Mouse (Mus musculus) hindbrain, embryonic 10.5 days (tissue): Measurements from ENCODE around the gene Eif2b1. TPM values are rescaled to one million over a fixed set of nuclear protein-coding genes. Genes with fewer than 3 reads are reported as not detected.

ENCODE experiments used
- DNase-seq: peaks from one replicate; pipeline ENCODE4 v3.0.0-alpha.2; 2017; ENCODE audit warnings: low spot score
- H3K27ac ChIP-seq: fragments of 300-500 bp; sonication (generic); 2 replicates; pipeline ENCODE4 v1.5.1; 2016; ENCODE audit warnings: mild to moderate bottlenecking, moderate library complexity
- H3K27me3 ChIP-seq: fragments of 300-500 bp; sonication (generic); 2 replicates; pipeline ENCODE4 v1.6.1; 2016; ENCODE audit warnings: mild to moderate bottlenecking; ENCODE audit not compliant: poor library complexity, insufficient read depth, severe bottlenecking
- H3K36me3 ChIP-seq: fragments of 300-500 bp; sonication (generic); 2 replicates; pipeline ENCODE4 v1.6.1; 2016; ENCODE audit warnings: mild to moderate bottlenecking, moderate library complexity
- H3K4me1 ChIP-seq: fragments of 300-500 bp; sonication (generic); replicated peaks from 2 replicates; pipeline ENCODE4 v1.6.1; 2016; ENCODE audit warnings: mild to moderate bottlenecking
- H3K4me3 ChIP-seq: fragments of 300-500 bp; sonication (generic); 2 replicates; pipeline ENCODE4 v1.5.1; 2016; ENCODE audit warnings: mild to moderate bottlenecking, moderate library complexity
- H3K9me3 ChIP-seq: fragments of 300-500 bp; sonication (generic); 2 replicates; pipeline ENCODE4 v1.6.1; 2016; ENCODE audit warnings: mild to moderate bottlenecking, moderate library complexity
- WGBS: fragments of 180-500 bp; shearing (Covaris S2); methylation state at CpG from one replicate; pipeline ENCODE4 v1.1.7; 2016; 5-methylcytosine and 5-hydroxymethylcytosine counted together
- polyA plus RNA-seq: library from polyadenylated mRNA; unstranded; fragments of >200 nt; fragmentation: Nextera tagmentation; extraction: Ambion mirVana; gene quantifications from 2 replicates; pipeline ENCODE4 v1.2.1, GENCODE M21; 2016

Eif2b1 gene
- polyA plus RNA-seq, 1 experiment from 2014 or later = 81.6 TPM

- Histone ChIP-seq H3K4me1 (peaks cover 10% of the 10 kb centered on the region), H3K27me3 (no peaks in the 10 kb centered on the region), H3K4me3 (no peak overlapping the region), H3K9me3 (0 out of 2 replicates have a peak, but pooled peaks cover 5% of the 10 kb centered on the region), H3K27ac (no peak overlapping the region), H3K36me3 (peaks cover 80% of the 10 kb centered on the region)
- 93% methylated on average over 8 of the region's 8 CpGs for WGBS
- no peak for DNase-seq
Observed at GRCm38 (mm10) chr5:124523032-124523431, 55.9 kb downstream of the Eif2b1 start.

GRCm38 (mm10) chr5:124521588-124521987 lies 57.3 kb downstream of the Eif2b1 start:
- WGBS = 85% methylated on average over 4 of the region's 4 CpGs
- Histone ChIP-seq H3K4me3 (no peak overlapping the region), H3K9me3 (0 out of 2 replicates have a peak, but pooled peaks cover 5% of the 10 kb centered on the region), H3K27ac (no peak overlapping the region), H3K4me1 (peaks cover 8% of the 10 kb centered on the region), H3K27me3 (no peaks in the 10 kb centered on the region), H3K36me3 (peaks cover 89% of the 10 kb centered on the region)
- DNase-seq = no peak

Other genes with a start within 250 kb of the Eif2b1 start
- 71.2 and 95.2 TPM in 2 replicates for gene Cdk2ap1, start 216.0 kb downstream of the Eif2b1 start, polyA plus RNA-seq
- gene Sbno1, start 153.1 kb downstream of the Eif2b1 start, polyA plus RNA-seq = 84.6 and 86.6 TPM in 2 replicates
- gene Kmt5a, start 139.2 kb downstream of the Eif2b1 start, polyA plus RNA-seq = 34.3 and 43.7 TPM in 2 replicates
- 21.5 and 23.1 TPM in 2 replicates for gene Rilpl2, start 100.8 kb downstream of the Eif2b1 start, polyA plus RNA-seq
- gene Snrnp35, start 96.0 kb downstream of the Eif2b1 start, polyA plus RNA-seq = 29.7 and 35.4 TPM in 2 replicates
- gene Rilpl1, start 47.7 kb downstream of the Eif2b1 start, polyA plus RNA-seq = 19.6 and 22.8 TPM in 2 replicates
- 396 and 457 TPM in 2 replicates for gene Tmed2, start 38.4 kb downstream of the Eif2b1 start, polyA plus RNA-seq
- gene Ddx55, start 26.3 kb downstream of the Eif2b1 start, polyA plus RNA-seq = 19.2 and 19.6 TPM in 2 replicates
- gene Gtf2h3, start within 50 bp of the Eif2b1 start, polyA plus RNA-seq = 81.4 and 98.7 TPM in 2 replicates
- 46.7 and 50.6 TPM in 2 replicates for gene Atp6v0a2, start 49.4 kb upstream of the Eif2b1 start, polyA plus RNA-seq
- 0.24 and 0.31 TPM in 2 replicates for gene Dnah10, start 146.0 kb upstream of the Eif2b1 start, polyA plus RNA-seq